Mouse (Mus musculus): ENCODE data around the gene Fuca1. TPM values are rescaled to one million over a fixed set of nuclear protein-coding genes. Genes with fewer than 3 reads are reported as not detected.
A peak's percentile ranks its signal among the peaks of the same experiment; 100 is the strongest.

Fuca1 gene
- polyA plus RNA-seq, 1 experiment, result 226 TPM

GRCm38 (mm10) chr4:135875546-135875945 lies 45.0 kb upstream of the Fuca1 start:
- Histone ChIP-seq H3K36me3 (ENCODE audit: control insufficient read depth, insufficient read depth, low read length) (peaks cover 11% of the 10 kb centered on the region; the same call in 1 of the 2 replicates), H3K27me3 (replicated peaks; ENCODE audit: control insufficient read depth, insufficient read depth, low read length) (no peaks in the 10 kb centered on the region), H3K27ac (ENCODE audit: insufficient read depth, low read depth, low read length) (peak overlapping the region; percentile 98), H3K4me1 (ENCODE audit: control insufficient read depth, insufficient read depth, low read length) (peaks cover 26% of the 10 kb centered on the region), H3K4me3 (ENCODE audit: insufficient read depth, low read depth, low read length) (no peak overlapping the region)
- no peak for TF ChIP-seq POLR2A (IDR thresholded peaks at IDR 0.05; ENCODE audit: low read depth, low read length)
- TF ChIP-seq CTCF (conservative IDR thresholded peaks at IDR 0.05; ENCODE audit: insufficient read depth, insufficient read length, low read depth, low read length), result no peak
- no peak for DNase-seq
- 55% methylated on average over 7 of the region's 7 CpGs for WGBS

- no peaks in the 10 kb centered on the region for H3K27me3 ChIP-seq (replicated peaks; ENCODE audit: control insufficient read depth, insufficient read depth, low read length)
- TF ChIP-seq POLR2A (IDR thresholded peaks at IDR 0.05; ENCODE audit: low read depth, low read length) (no peak), CTCF (conservative IDR thresholded peaks at IDR 0.05; ENCODE audit: insufficient read depth, insufficient read length, low read depth, low read length) (no peak)
- peak; percentile 71 for DNase-seq
- peaks cover 24% of the 10 kb centered on the region for H3K4me1 ChIP-seq (ENCODE audit: control insufficient read depth, insufficient read depth, low read length)
- H3K4me3 ChIP-seq (ENCODE audit: insufficient read depth, low read depth, low read length), result 0 out of 2 replicates have a peak overlapping the region, but pooled peaks have one; percentile 1
- H3K27ac ChIP-seq (ENCODE audit: insufficient read depth, low read depth, low read length), result peak overlapping the region; percentile 76
- H3K36me3 ChIP-seq (ENCODE audit: control insufficient read depth, insufficient read depth, low read length), result peaks cover 10% of the 10 kb centered on the region; the same call in 1 of the 2 replicates
- 16% methylated on average over 9 of the region's 9 CpGs for WGBS
These were observed 44.4 kb upstream of the Fuca1 start for GRCm38 (mm10) chr4:135875991-135876582.

GRCm38 (mm10) chr4:135876583-135877020 lies 43.9 kb upstream of the Fuca1 start:
- 0 out of 2 replicates have a peak overlapping the region, but pooled peaks have one; percentile 1 for H3K4me3 ChIP-seq (ENCODE audit: insufficient read depth, low read depth, low read length)
- no peaks in the 10 kb centered on the region for H3K27me3 ChIP-seq (replicated peaks; ENCODE audit: control insufficient read depth, insufficient read depth, low read length)
- WGBS, result 3% methylated on average over 16 of the region's 16 CpGs
- TF ChIP-seq CTCF (conservative IDR thresholded peaks at IDR 0.05; ENCODE audit: insufficient read depth, insufficient read length, low read depth, low read length) (no peak), POLR2A (IDR thresholded peaks at IDR 0.05; ENCODE audit: low read depth, low read length) (no peak)
- peaks cover 7% of the 10 kb centered on the region; the same call in 1 of the 2 replicates for H3K36me3 ChIP-seq (ENCODE audit: control insufficient read depth, insufficient read depth, low read length)
- DNase-seq, result peak; percentile 91
- H3K27ac ChIP-seq (ENCODE audit: insufficient read depth, low read depth, low read length), result peak overlapping the region; percentile 76
- peaks cover 24% of the 10 kb centered on the region for H3K4me1 ChIP-seq (ENCODE audit: control insufficient read depth, insufficient read depth, low read length)

GRCm38 (mm10) chr4:135877742-135878141 lies 42.8 kb upstream of the Fuca1 start:
- H3K36me3 ChIP-seq (ENCODE audit: control insufficient read depth, insufficient read depth, low read length), result no peaks in the 10 kb centered on the region
- no peak overlapping the region for H3K27ac ChIP-seq (ENCODE audit: insufficient read depth, low read depth, low read length)
- peaks cover 19% of the 10 kb centered on the region for H3K4me1 ChIP-seq (ENCODE audit: control insufficient read depth, insufficient read depth, low read length)
- WGBS, result 42% methylated on average over 2 of the region's 2 CpGs
- no peaks in the 10 kb centered on the region for H3K27me3 ChIP-seq (replicated peaks; ENCODE audit: control insufficient read depth, insufficient read depth, low read length)
- TF ChIP-seq CTCF (conservative IDR thresholded peaks at IDR 0.05; ENCODE audit: insufficient read depth, insufficient read length, low read depth, low read length) (peak; percentile 20; the same call in 1 of the 2 replicates), POLR2A (IDR thresholded peaks at IDR 0.05; ENCODE audit: low read depth, low read length) (no peak)
- DNase-seq, result peak; percentile 64
- H3K4me3 ChIP-seq (ENCODE audit: insufficient read depth, low read depth, low read length), result no peak overlapping the region

- 59% methylated on average over 6 of the region's 6 CpGs for WGBS
- peaks cover 23% of the 10 kb centered on the region for H3K4me1 ChIP-seq (ENCODE audit: control insufficient read depth, insufficient read depth, low read length)
- no peaks in the 10 kb centered on the region for H3K36me3 ChIP-seq (ENCODE audit: control insufficient read depth, insufficient read depth, low read length)
- H3K4me3 ChIP-seq (ENCODE audit: insufficient read depth, low read depth, low read length), result no peak overlapping the region
- no peak overlapping the region for H3K27ac ChIP-seq (ENCODE audit: insufficient read depth, low read depth, low read length)
- no peaks in the 10 kb centered on the region for H3K27me3 ChIP-seq (replicated peaks; ENCODE audit: control insufficient read depth, insufficient read depth, low read length)
- TF ChIP-seq CTCF (conservative IDR thresholded peaks at IDR 0.05; ENCODE audit: insufficient read depth, insufficient read length, low read depth, low read length), result no peak
- TF ChIP-seq POLR2A (IDR thresholded peaks at IDR 0.05; ENCODE audit: low read depth, low read length), result no peak
- DNase-seq, result no peak
These were observed 41.5 kb upstream of the Fuca1 start for GRCm38 (mm10) chr4:135879021-135879420.

GRCm38 (mm10) chr4:135880018-135880417 lies 40.5 kb upstream of the Fuca1 start:
- Histone ChIP-seq H3K36me3 (ENCODE audit: control insufficient read depth, insufficient read depth, low read length) (no peaks in the 10 kb centered on the region), H3K4me3 (ENCODE audit: insufficient read depth, low read depth, low read length) (no peak overlapping the region), H3K27me3 (replicated peaks; ENCODE audit: control insufficient read depth, insufficient read depth, low read length) (no peaks in the 10 kb centered on the region), H3K27ac (ENCODE audit: insufficient read depth, low read depth, low read length) (no peak overlapping the region), H3K4me1 (ENCODE audit: control insufficient read depth, insufficient read depth, low read length) (peaks cover 20% of the 10 kb centered on the region)
- TF ChIP-seq POLR2A (IDR thresholded peaks at IDR 0.05; ENCODE audit: low read depth, low read length) (no peak), CTCF (conservative IDR thresholded peaks at IDR 0.05; ENCODE audit: insufficient read depth, insufficient read length, low read depth, low read length) (no peak)
- WGBS, result 95% methylated on average over 6 of the region's 6 CpGs
- no peak for DNase-seq

GRCm38 (mm10) chr4:135880576-135880975 lies 40.0 kb upstream of the Fuca1 start:
- no peak overlapping the region for H3K4me3 ChIP-seq (ENCODE audit: insufficient read depth, low read depth, low read length)
- H3K27ac ChIP-seq (ENCODE audit: insufficient read depth, low read depth, low read length), result no peak overlapping the region
- no peak for TF ChIP-seq CTCF (conservative IDR thresholded peaks at IDR 0.05; ENCODE audit: insufficient read depth, insufficient read length, low read depth, low read length)
- TF ChIP-seq POLR2A (IDR thresholded peaks at IDR 0.05; ENCODE audit: low read depth, low read length), result no peak
- WGBS, result 62% methylated on average over 10 of the region's 10 CpGs
- H3K4me1 ChIP-seq (ENCODE audit: control insufficient read depth, insufficient read depth, low read length), result peaks cover 18% of the 10 kb centered on the region
- DNase-seq, result peak; percentile 29
- H3K27me3 ChIP-seq (replicated peaks; ENCODE audit: control insufficient read depth, insufficient read depth, low read length), result no peaks in the 10 kb centered on the region
- no peaks in the 10 kb centered on the region for H3K36me3 ChIP-seq (ENCODE audit: control insufficient read depth, insufficient read depth, low read length)
